Mouse (Mus musculus): ENCODE measurements around the gene Psmb3. TPM values are rescaled to one million over a fixed set of nuclear protein-coding genes. Genes with fewer than 3 reads are reported as not detected.
A peak's percentile ranks its signal among the peaks of the same experiment; 100 is the strongest.
"Not testable (repeated sequence)": the region's sequence is repeated elsewhere in the genome, so short reads cannot be mapped to it uniquely, and the experiment has no call there.

The Psmb3 gene
- 546 and 550 TPM in 2 replicates for polyA plus RNA-seq (2014; fragmentation: Nextera tagmentation; extraction: Ambion mirVana)

DNA sequence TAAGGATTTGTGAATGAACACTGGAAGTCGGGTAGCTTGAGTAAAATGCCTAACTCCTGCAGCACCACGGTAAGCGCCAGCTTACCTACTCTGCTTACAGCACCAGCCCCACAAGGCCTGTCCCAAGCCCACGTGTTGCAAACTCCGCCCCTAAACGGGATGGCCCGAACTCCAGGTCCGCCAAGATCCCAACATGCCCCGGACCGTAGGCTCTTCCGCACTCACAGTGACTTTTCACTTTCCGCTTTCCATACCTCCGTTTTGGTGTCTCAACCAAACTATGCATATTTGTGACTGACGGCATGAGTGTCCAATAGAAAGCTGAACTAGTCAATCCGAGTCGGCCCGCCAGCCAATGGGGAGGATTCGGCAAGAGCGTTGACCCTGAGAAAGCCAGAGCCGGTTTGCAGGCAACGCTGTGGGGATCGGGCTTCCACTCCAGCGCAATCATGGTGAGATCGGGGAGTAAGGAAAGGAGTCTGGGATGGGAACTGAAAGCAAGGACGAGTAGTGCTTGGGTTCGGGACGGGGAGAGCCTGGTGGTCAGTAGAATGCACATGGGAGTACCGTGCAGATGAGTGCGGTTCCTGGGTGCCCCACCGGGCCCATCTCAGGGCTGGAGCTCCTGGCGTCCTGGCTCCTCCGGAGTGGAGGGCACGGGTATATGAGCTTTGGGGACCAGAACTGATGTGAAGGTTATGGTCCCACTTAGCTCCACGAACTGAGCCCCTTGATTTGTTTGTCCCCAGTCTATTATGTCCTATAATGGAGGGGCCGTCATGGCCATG lies at the start of gene Psmb3:
Gene Psmb3, plus strand, starts transcription at position 361 of the 788 bp plus-strand sequence.
- Histone ChIP-seq H3K27me3 (ENCODE audit: control insufficient read depth, insufficient read depth, low read length) (no peaks in the 10 kb centered on the region), H3K9me3 (ENCODE audit: control insufficient read depth, low read length) (no peaks in the 10 kb centered on the region), H3K4me3 (ENCODE audit: low read depth, low read length) (peak within 1 kb of the TSS; percentile 71), H3K27ac (replicated peaks; ENCODE audit: low read depth, low read length) (0 out of 2 replicates have a peak within 1 kb of the TSS, but pooled peaks have one; percentile 23), H3K36me3 (ENCODE audit: control insufficient read depth, insufficient read depth, low read length) (peaks cover 11% of the 10 kb centered on the region), H3K4me2 (ENCODE audit: low read depth, severe bottlenecking) (peak within 1 kb of the TSS; percentile 69), H3K9ac (ENCODE audit: low read length) (peak within 1 kb of the TSS; percentile 73), H3K4me1 (ENCODE audit: control insufficient read depth, insufficient read depth, low read length) (peaks cover 12% of the 10 kb centered on the region; the same call in 1 of the 2 replicates)
- DNase-seq (ENCODE audit: low spot score): peak; percentile 99
- under 1% methylated on average over 35 of the region's 35 CpGs for WGBS
- peak; percentile 89 for ATAC-seq (ENCODE audit: insufficient number of reproducible peaks, low FRiP score, low TSS enrichment, low read depth)

GRCm38 (mm10) chr11:97654210-97654609 lies 49.0 kb upstream of the Psmb3 start:
- H3K36me3 ChIP-seq (ENCODE audit: control insufficient read depth, insufficient read depth, low read length): no peaks in the 10 kb centered on the region
- no peak overlapping the region for H3K9ac ChIP-seq (ENCODE audit: low read length)
- H3K4me1 ChIP-seq (ENCODE audit: control insufficient read depth, insufficient read depth, low read length): 0 out of 2 replicates have a peak, but pooled peaks cover 5% of the 10 kb centered on the region
- H3K9me3 ChIP-seq (ENCODE audit: control insufficient read depth, low read length): no peaks in the 10 kb centered on the region
- H3K27ac ChIP-seq (replicated peaks; ENCODE audit: low read depth, low read length): no peak overlapping the region
- WGBS: 93% methylated on average over 2 of the region's 2 CpGs
- no peak for DNase-seq (ENCODE audit: low spot score)
- no peak overlapping the region for H3K4me2 ChIP-seq (ENCODE audit: low read depth, severe bottlenecking)
- H3K4me3 ChIP-seq (ENCODE audit: low read depth, low read length): no peak overlapping the region
- ATAC-seq (ENCODE audit: insufficient number of reproducible peaks, low FRiP score, low TSS enrichment, low read depth): no peak
- H3K27me3 ChIP-seq (ENCODE audit: control insufficient read depth, insufficient read depth, low read length): no peaks in the 10 kb centered on the region

DNA sequence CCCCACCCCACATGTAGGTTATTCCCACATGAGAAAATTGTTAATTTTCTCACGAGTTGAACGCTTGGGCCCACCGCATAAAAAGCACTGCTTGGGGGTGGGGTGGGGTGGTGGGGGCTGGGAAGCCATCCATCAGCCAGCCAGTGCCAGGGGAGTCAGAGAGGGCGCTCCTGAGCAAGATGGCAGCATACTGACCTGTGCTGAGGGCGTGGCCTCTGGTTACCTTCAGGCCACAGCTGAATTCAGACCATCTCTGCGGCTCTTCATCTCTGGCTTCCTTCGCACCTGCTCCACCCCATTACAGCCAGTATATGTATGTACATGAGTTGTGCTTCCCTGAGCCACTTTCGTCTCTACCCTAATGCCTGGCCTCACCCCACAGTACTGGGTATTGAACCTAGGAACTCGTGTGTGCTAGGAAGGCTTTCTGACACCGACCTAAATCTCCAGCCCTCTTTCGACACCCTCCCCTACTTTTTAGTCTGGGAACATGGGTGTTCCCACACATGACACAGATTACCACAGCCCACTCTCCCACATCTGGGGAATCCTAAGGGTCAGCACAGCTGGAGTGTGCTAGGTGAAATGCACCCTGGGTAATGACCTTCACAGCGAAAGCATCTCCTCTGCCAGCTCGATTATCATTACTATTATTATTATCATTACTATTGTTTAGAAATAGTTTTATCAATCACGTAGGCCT lies 46.8 kb upstream of the Psmb3 start:
- Histone ChIP-seq H3K4me3 (ENCODE audit: low read depth, low read length) (no peak overlapping the region), H3K27me3 (ENCODE audit: control insufficient read depth, insufficient read depth, low read length) (peaks cover 3% of the 10 kb centered on the region; the same call in 1 of the 2 replicates), H3K9ac (ENCODE audit: low read length) (no peak overlapping the region), H3K27ac (replicated peaks; ENCODE audit: low read depth, low read length) (no peak overlapping the region), H3K36me3 (ENCODE audit: control insufficient read depth, insufficient read depth, low read length) (no peaks in the 10 kb centered on the region), H3K9me3 (ENCODE audit: control insufficient read depth, low read length) (no peaks in the 10 kb centered on the region), H3K4me2 (ENCODE audit: low read depth, severe bottlenecking) (no peak overlapping the region), H3K4me1 (ENCODE audit: control insufficient read depth, insufficient read depth, low read length) (peaks cover 10% of the 10 kb centered on the region)
- ATAC-seq (ENCODE audit: insufficient number of reproducible peaks, low FRiP score, low TSS enrichment, low read depth) (no peak), DNase-seq (ENCODE audit: low spot score) (no peak)
- 75% methylated on average over 14 of the region's 14 CpGs for WGBS

- no peak for DNase-seq (ENCODE audit: low spot score)
- 35% methylated on average over 3 of the region's 6 CpGs for WGBS
- Histone ChIP-seq H3K36me3 (ENCODE audit: control insufficient read depth, insufficient read depth, low read length) (no peaks in the 10 kb centered on the region), H3K4me1 (ENCODE audit: control insufficient read depth, insufficient read depth, low read length) (peaks cover 20% of the 10 kb centered on the region), H3K4me2 (ENCODE audit: low read depth, severe bottlenecking) (no peak overlapping the region), H3K4me3 (ENCODE audit: low read depth, low read length) (no peak overlapping the region), H3K27ac (replicated peaks; ENCODE audit: low read depth, low read length) (no peak overlapping the region), H3K9ac (ENCODE audit: low read length) (no peak overlapping the region), H3K27me3 (ENCODE audit: control insufficient read depth, insufficient read depth, low read length) (peaks cover 9% of the 10 kb centered on the region; the same call in 1 of the 2 replicates), H3K9me3 (ENCODE audit: control insufficient read depth, low read length) (no peaks in the 10 kb centered on the region)
- no peak for ATAC-seq (ENCODE audit: insufficient number of reproducible peaks, low FRiP score, low TSS enrichment, low read depth)
Measured at GRCm38 (mm10) chr11:97657184-97657945, 45.8 kb upstream of the Psmb3 start.

GRCm38 (mm10) chr11:97657967-97658366 lies 45.2 kb upstream of the Psmb3 start:
- H3K27me3 ChIP-seq (ENCODE audit: control insufficient read depth, insufficient read depth, low read length); DNase-seq (ENCODE audit: low spot score); ATAC-seq (ENCODE audit: insufficient number of reproducible peaks, low FRiP score, low TSS enrichment, low read depth); H3K4me2 ChIP-seq (ENCODE audit: low read depth, severe bottlenecking); H3K9me3 ChIP-seq (ENCODE audit: control insufficient read depth, low read length); H3K9ac ChIP-seq (ENCODE audit: low read length); H3K36me3 ChIP-seq (ENCODE audit: control insufficient read depth, insufficient read depth, low read length); H3K4me3 ChIP-seq (ENCODE audit: low read depth, low read length); H3K27ac ChIP-seq (replicated peaks; ENCODE audit: low read depth, low read length): not testable (repeated sequence)
- WGBS: 88% methylated on average over 6 of the region's 6 CpGs
- peaks cover 24% of the 10 kb centered on the region for H3K4me1 ChIP-seq (ENCODE audit: control insufficient read depth, insufficient read depth, low read length)

DNA sequence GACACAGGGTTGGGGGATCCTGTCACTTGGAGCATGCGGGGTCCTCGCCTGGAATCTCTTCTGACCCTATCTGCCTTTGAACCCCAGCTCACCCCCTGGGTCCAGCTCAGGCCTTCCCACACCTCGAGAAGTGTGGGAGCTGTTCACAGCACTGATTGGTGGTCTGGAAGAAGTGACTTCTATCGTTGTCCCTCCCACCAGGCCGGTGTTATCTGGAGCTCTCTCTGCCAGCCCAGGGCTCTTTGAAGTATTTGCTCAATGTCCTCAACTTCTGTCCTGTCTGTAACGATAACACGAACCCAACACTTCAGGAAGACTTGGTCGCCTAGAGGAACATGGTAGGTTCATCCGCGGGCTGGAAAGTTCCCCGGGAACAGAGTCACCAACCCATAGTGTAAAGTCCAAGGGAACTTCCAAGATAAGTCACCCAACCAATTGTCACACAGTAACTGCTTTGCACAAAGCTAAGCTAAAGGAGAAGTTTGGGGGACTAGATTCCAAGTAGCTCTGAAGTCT lies 44.4 kb upstream of the Psmb3 start:
- H3K4me2 ChIP-seq (ENCODE audit: low read depth, severe bottlenecking): no peak overlapping the region; the same call in 1 of the 2 replicates
- peaks cover 9% of the 10 kb centered on the region; the same call in 1 of the 2 replicates for H3K27me3 ChIP-seq (ENCODE audit: control insufficient read depth, insufficient read depth, low read length)
- 56% methylated on average over 11 of the region's 11 CpGs for WGBS
- DNase-seq (ENCODE audit: low spot score) (no peak), ATAC-seq (ENCODE audit: insufficient number of reproducible peaks, low FRiP score, low TSS enrichment, low read depth) (no peak)
- no peak overlapping the region for H3K4me3 ChIP-seq (ENCODE audit: low read depth, low read length)
- no peaks in the 10 kb centered on the region for H3K36me3 ChIP-seq (ENCODE audit: control insufficient read depth, insufficient read depth, low read length)
- no peaks in the 10 kb centered on the region for H3K9me3 ChIP-seq (ENCODE audit: control insufficient read depth, low read length)
- H3K9ac ChIP-seq (ENCODE audit: low read length): no peak overlapping the region
- H3K27ac ChIP-seq (replicated peaks; ENCODE audit: low read depth, low read length): no peak overlapping the region
- H3K4me1 ChIP-seq (ENCODE audit: control insufficient read depth, insufficient read depth, low read length): peaks cover 24% of the 10 kb centered on the region

DNA sequence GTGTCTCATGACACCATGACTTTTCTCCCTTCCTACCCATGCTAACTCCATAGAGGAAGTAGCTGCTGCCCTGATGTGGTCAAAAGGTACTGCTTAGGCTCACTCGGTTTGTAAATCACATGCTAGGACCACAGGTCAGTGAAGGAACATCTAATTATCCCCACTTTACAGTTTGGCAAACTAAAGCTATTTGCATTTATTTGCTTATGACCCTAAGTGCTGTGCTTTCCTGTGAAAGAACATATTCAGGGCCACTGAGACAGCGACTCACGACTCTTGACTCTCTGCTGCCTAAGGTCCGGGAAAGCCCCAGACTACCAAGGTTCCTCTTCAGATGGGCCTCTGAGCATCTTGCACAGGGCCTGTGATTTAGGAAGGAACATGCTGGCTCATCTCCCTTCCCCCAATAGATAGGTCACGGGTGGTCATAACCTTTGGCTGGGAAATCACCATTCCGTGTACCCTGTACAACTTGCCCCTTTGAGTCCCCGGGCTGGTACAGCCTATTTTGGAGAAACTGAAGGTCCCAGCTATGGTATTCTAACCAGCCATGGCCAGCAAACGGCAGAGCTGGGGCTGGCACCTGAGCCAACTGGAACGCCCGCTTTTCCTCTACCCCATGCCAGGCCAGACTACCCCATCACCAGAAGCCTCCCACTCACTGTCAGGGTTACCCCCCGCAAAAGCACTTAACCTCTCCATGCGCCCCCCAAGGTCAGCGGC lies 43.8 kb upstream of the Psmb3 start:
- peak overlapping the region; percentile 50 for H3K4me2 ChIP-seq (ENCODE audit: low read depth, severe bottlenecking)
- peaks cover 9% of the 10 kb centered on the region; the same call in 1 of the 2 replicates for H3K27me3 ChIP-seq (ENCODE audit: control insufficient read depth, insufficient read depth, low read length)
- H3K4me1 ChIP-seq (ENCODE audit: control insufficient read depth, insufficient read depth, low read length): peaks cover 24% of the 10 kb centered on the region
- peak overlapping the region; percentile 53 for H3K4me3 ChIP-seq (ENCODE audit: low read depth, low read length)
- DNase-seq (ENCODE audit: low spot score) (peak; percentile 33), ATAC-seq (ENCODE audit: insufficient number of reproducible peaks, low FRiP score, low TSS enrichment, low read depth) (no peak)
- WGBS: 10% methylated on average over 13 of the region's 13 CpGs
- no peak overlapping the region for H3K27ac ChIP-seq (replicated peaks; ENCODE audit: low read depth, low read length)
- H3K36me3 ChIP-seq (ENCODE audit: control insufficient read depth, insufficient read depth, low read length): no peaks in the 10 kb centered on the region
- no peaks in the 10 kb centered on the region for H3K9me3 ChIP-seq (ENCODE audit: control insufficient read depth, low read length)
- peak overlapping the region; percentile 80 for H3K9ac ChIP-seq (ENCODE audit: low read length)

Measured in limb, embryonic 11.5 days (tissue).